Mouse (Mus musculus) left cerebral cortex, adult 2 months (tissue): ENCODE measurements around the gene Parg. TPM values are rescaled to one million over a fixed set of nuclear protein-coding genes. Genes with fewer than 3 reads are reported as not detected.

Experiments used
- DNase-seq, 2 experiments: peaks; one replicate each; pipeline ENCODE4 v3.0.0; 2021 to 2022; ENCODE audit warnings: low spot score in 2 of 2, mixed read lengths in 1 of 2; ENCODE audit errors: extremely low spot score in 1 of 2
- H3K27ac ChIP-seq: fragments of 200-600 bp; 2 replicates; pipeline ENCODE4 v1.8.1; 2022
- H3K4me3 ChIP-seq: fragments of 200-600 bp; 2 replicates; pipeline ENCODE4 v1.8.1; 2022
- CTCF ChIP-seq: fragments of 200-600 bp; IDR thresholded peaks from 2 replicates; pipeline ENCODE4 v1.8.1; 2022; ENCODE audit warnings: antibody characterized with exemption, mild to moderate bottlenecking, moderate library complexity
- intact Hi-C: fragments of 180-260 bp; cut with DNase I; formaldehyde crosslinking; loops from one replicate; pipeline ENCODE4 v1.15.1; 2025
- total RNA-seq, 2 experiments: library from RNA; stranded (reverse); gene quantifications; 2 replicates each; pipeline ENCODE4 v1.2.3; 2021

Gene Parg
- total RNA-seq, 2 experiments from 2014 or later = 42.5 to 42.8 TPM

DNA sequence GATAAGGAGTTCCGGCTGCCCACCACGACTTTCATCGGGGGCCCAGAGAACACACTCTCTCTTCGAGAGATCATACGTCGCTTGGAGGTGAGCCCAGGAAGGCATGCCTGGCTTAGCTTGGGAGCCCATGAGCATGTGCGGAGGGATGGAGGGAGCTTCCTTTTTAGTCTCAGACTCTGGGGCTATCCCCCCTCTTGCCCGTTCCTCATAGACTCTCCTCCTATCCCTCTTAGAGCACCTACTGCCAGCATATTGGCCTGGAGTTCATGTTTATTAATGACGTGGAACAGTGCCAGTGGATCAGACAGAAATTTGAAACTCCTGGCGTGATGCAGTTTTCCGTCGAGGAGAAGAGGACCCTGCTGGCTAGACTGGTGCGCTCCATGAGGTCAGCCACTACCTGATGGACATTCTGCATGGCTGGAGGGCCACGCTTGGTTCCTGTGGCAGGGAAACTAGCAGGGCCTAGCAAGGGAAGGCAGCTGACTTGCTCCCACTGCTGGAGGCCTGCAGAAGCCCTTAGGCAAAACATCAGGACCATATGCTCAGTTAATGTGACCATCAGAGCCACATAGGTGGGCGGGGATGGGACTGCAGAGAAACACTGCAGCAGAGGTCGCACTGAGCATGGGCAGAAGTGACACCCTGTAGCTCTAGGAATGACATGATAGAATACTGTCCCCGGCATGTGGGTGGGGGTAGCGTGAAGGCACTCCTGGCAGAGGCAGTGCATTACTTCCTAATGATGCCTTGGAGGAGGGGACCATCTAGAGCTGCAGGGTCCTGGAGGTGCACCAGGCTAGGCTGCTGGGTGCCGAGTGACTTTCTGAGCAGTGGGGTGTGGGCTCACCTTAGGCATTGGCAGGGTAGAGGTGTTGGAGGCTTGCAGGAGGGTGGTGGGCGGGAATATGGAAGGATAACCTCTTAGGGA is 131.0 kb downstream of the Parg start:
- Histone ChIP-seq H3K27ac (no peak overlapping the region), H3K4me3 (no peak overlapping the region)
- no peak for TF ChIP-seq CTCF
- intact Hi-C loops = no loop called here
- no peak for DNase-seq

DNA sequence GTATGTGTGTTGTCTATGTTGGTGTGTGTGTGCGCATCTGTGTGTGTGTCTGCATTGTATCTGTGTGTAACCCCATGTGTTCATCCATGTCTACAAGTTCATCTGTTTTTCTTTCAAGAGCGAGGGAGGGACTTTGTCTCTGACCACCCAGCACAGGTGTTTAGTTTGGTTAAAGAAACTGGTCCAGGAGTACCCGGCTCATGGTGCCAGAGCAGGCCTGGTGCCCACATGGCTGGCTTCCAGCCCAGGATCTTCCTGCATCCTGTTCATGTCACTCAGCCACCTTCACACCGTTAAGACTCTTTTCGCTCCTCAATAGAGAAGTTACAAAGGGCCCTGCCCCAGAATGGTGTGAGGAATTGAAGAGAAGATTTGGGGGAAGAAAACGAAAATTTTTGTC is 134.3 kb downstream of the Parg start:
- TF ChIP-seq CTCF = no peak
- Histone ChIP-seq H3K27ac (no peak overlapping the region), H3K4me3 (no peak overlapping the region)
- intact Hi-C loops = no loop called here
- DNase-seq = no peak

DNA sequence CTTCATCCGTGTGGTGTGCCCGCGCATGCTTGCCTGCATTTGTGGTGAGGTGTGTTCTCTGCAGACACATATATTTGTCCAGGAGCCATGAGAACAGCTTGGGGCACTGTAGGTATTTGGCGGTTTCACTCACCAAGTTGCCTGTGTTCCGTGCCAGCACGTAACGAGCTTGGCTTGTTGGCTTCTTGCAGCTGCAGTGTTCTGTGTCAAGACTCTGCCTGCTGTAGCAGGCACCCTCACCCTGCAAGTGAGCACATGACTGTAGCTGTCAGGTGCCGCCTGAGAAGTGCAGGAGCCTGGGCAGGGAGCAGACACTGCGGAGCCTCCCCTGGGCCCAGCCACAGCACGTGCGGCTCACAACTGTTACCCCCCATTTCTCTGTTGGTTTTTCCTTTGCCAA is 134.8 kb downstream of the Parg start:
- TF ChIP-seq CTCF = no peak
- Histone ChIP-seq H3K27ac (no peak overlapping the region), H3K4me3 (no peak overlapping the region)
- DNase-seq = no peak
- intact Hi-C loops = no loop called here

DNA sequence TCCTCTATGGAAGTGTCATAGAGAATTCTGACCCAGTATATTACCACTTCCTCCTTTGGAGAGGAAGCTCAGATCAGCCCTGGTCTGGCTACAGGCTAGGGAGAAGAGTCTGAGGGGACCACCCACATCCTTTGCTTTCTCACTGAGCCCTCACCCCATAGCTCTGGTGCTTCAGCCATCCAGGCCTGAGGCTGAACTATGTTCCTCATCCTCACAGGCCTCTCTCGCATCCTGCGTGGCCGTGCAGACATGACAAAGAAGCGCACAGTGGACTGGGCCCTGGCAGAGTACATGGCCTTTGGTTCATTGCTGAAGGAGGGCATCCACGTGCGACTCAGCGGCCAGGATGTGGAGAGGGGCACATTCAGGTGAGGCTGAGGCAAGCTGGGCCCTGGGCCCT is 140.1 kb downstream of the Parg start:
- Histone ChIP-seq H3K27ac (no peak overlapping the region), H3K4me3 (no peak overlapping the region)
- DNase-seq = no peak
- intact Hi-C loops = no loop called here
- TF ChIP-seq CTCF = no peak

DNA sequence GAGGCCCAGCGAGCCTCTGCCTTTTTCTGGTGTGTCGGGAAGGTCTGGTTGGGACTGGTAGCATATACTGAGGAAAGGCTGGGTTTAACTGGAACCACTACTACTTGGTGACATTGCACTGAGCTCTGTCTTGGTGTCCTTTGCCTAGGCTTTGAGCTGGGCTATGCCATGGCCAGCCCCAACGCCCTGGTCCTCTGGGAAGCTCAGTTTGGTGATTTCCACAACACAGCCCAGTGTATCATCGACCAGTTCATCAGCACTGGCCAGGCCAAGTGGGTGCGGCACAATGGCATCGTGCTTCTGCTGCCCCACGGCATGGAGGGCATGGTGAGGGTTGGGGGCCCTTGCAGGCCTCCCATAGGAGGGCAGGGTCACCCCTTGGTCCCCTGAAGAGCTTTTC is 142.4 kb downstream of the Parg start:
- TF ChIP-seq CTCF = no peak
- Histone ChIP-seq H3K27ac (no peak overlapping the region), H3K4me3 (no peak overlapping the region)
- DNase-seq = no peak
- intact Hi-C loops = no loop called here

DNA sequence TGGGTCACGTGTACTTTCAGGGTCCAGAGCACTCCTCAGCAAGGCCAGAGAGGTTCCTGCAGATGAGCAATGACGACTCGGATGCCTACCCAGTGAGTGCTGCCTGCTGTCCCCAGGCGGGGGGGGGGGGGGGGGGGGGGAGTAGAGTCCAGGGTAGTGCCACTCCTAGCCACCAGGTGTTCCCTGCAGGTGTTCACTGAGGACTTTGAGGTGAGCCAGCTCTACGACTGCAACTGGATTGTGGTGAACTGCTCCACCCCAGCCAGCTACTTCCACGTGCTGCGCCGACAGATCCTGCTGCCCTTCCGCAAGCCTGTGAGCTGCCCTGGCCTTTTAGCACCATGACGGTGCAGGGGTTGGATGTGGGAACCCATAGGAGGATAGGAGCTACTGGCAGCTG is 142.9 kb downstream of the Parg start:
- intact Hi-C loops = no loop called here
- no peak; the same call in 1 of the 2 replicates for TF ChIP-seq CTCF
- no peak overlapping the region for H3K27ac ChIP-seq
- H3K4me3 ChIP-seq = no peak overlapping the region
- no peak for DNase-seq

Other genes with a start within 250 kb of the Parg start
- 1 to 10 TPM; 2.1 to 2.2 TPM for gene Galnt15, start 173.0 kb upstream of the Parg start, total RNA-seq
- gene Oxnad1, start 116.6 kb upstream of the Parg start, total RNA-seq = 10 to 100 TPM; 13.9 to 16.7 TPM
- 10 to 100 TPM; 45.3 to 46.2 TPM for gene Dph3, start 116.2 kb upstream of the Parg start, total RNA-seq
- not detected for gene Msmb, start 59.9 kb upstream of the Parg start, total RNA-seq
- gene Ncoa4, start 42.1 kb upstream of the Parg start, total RNA-seq = 10 to 100 TPM; 83.6 to 98.8 TPM
- 10 to 100 TPM; 56.1 to 75.8 TPM for gene Timm23, start 51 bp upstream of the Parg start, total RNA-seq
- 100 to 1,000 TPM; 110 to 114 TPM for gene Ogdhl, start 120.1 kb downstream of the Parg start, total RNA-seq
- gene 1700024G13Rik, start 186.4 kb downstream of the Parg start, total RNA-seq = not detected